Mouse (Mus musculus): ENCODE measurements at regions not wholly inside any gene's neighbourhood (a gene's known extent, or its start where the extent isn't known, plus 50 kb on each side); places are given as distances from the start of the nearest gene placed in this dataset.

GRCm38 (mm10) chr13:94706641-94707053 is 82.1 kb upstream of the Tbca start:
- TF ChIP-seq CTCF (IDR thresholded peaks at IDR 0.05) = no peak
- no peak for TF ChIP-seq EP300 (IDR thresholded peaks at IDR 0.05)
